Mouse (Mus musculus) intestine, embryonic 15.5 days (tissue): ENCODE measurements around the gene Taz. TPM values are rescaled to one million over a fixed set of nuclear protein-coding genes. Genes with fewer than 3 reads are reported as not detected.

Source experiments
- ATAC-seq: fragments of 200-750 bp; cut with Nextera tagmentation; 2 replicates; pipeline ENCODE4 v1.8.0; 2017; ENCODE audit warnings: moderate TSS enrichment, moderate library complexity
- H3K27ac ChIP-seq: fragments of 300-500 bp; sonication (generic); 2 replicates; pipeline ENCODE4 v1.5.1; 2015; ENCODE audit warnings: mild to moderate bottlenecking, inconsistent platforms
- H3K27me3 ChIP-seq: fragments of 300-500 bp; sonication (generic); replicated peaks from 2 replicates; pipeline ENCODE4 v1.6.1; 2015; ENCODE audit warnings: inconsistent platforms
- H3K36me3 ChIP-seq: fragments of 300-500 bp; sonication (generic); 2 replicates; pipeline ENCODE4 v1.6.1; 2015; ENCODE audit warnings: inconsistent platforms
- H3K4me1 ChIP-seq: fragments of 300-500 bp; sonication (generic); replicated peaks from 2 replicates; pipeline ENCODE4 v1.6.1; 2015; ENCODE audit warnings: inconsistent platforms
- H3K4me2 ChIP-seq: fragments of 300-500 bp; sonication (generic); replicated peaks from 2 replicates; pipeline ENCODE4 v1.6.1; 2015; ENCODE audit warnings: mild to moderate bottlenecking, inconsistent platforms
- H3K4me3 ChIP-seq: fragments of 300-500 bp; sonication (generic); replicated peaks from 2 replicates; pipeline ENCODE4 v1.5.1; 2015; ENCODE audit warnings: inconsistent platforms
- H3K9ac ChIP-seq: fragments of 300-500 bp; sonication (generic); 2 replicates; pipeline ENCODE4 v1.6.1; 2015; ENCODE audit warnings: inconsistent platforms
- H3K9me3 ChIP-seq: fragments of 300-500 bp; sonication (generic); 2 replicates; pipeline ENCODE4 v1.6.1; 2016; ENCODE audit warnings: inconsistent platforms
- WGBS: fragments of 180-500 bp; shearing (Covaris S2); methylation state at CpG from one replicate; pipeline ENCODE4 v1.1.7; 2015; 5-methylcytosine and 5-hydroxymethylcytosine counted together
- polyA plus RNA-seq: library from polyadenylated mRNA; unstranded; fragments of >200 nt; fragmentation: Nextera tagmentation; extraction: Ambion mirVana; gene quantifications from 2 replicates; pipeline ENCODE4 v1.2.1, GENCODE M21; 2015

Taz gene
- polyA plus RNA-seq, result 74.9 and 81.1 TPM in 2 replicates

GRCm38 (mm10) chrX:74281732-74282394 is at the start of gene Taz, which contains the start of gene Dnase1l1:
Gene Taz (plus strand): TSS chrX:74281912.
Gene Dnase1l1 (minus strand): TSS chrX:74282337.
- no peaks in the 10 kb centered on the region for H3K36me3 ChIP-seq
- H3K27ac ChIP-seq, result peak within 1 kb of the TSS; percentile 86
- no peaks in the 10 kb centered on the region for H3K4me1 ChIP-seq
- ATAC-seq, result peak; percentile 96
- peak within 1 kb of the TSS; percentile 59 for H3K9ac ChIP-seq
- H3K27me3 ChIP-seq, result no peaks in the 10 kb centered on the region
- peak within 1 kb of the TSS; percentile 54 for H3K4me3 ChIP-seq
- 20% methylated on average over 16 of the region's 16 CpGs for WGBS
- H3K9me3 ChIP-seq, result no peaks in the 10 kb centered on the region
- peak within 1 kb of the TSS; percentile 68 for H3K4me2 ChIP-seq

GRCm38 (mm10) chrX:74233196-74233595 is 48.5 kb upstream of the Taz start:
- no peak for ATAC-seq
- H3K4me2 ChIP-seq, result no peak overlapping the region
- H3K36me3 ChIP-seq, result peaks cover 17% of the 10 kb centered on the region
- no peak overlapping the region for H3K9ac ChIP-seq
- no peak overlapping the region for H3K27ac ChIP-seq
- 91% methylated on average over 5 of the region's 5 CpGs for WGBS
- no peaks in the 10 kb centered on the region for H3K4me1 ChIP-seq
- H3K27me3 ChIP-seq, result no peaks in the 10 kb centered on the region
- no peaks in the 10 kb centered on the region for H3K9me3 ChIP-seq
- H3K4me3 ChIP-seq, result no peak overlapping the region

- no peak overlapping the region for H3K9ac ChIP-seq
- H3K27ac ChIP-seq, result no peak overlapping the region
- no peak overlapping the region for H3K4me2 ChIP-seq
- H3K4me3 ChIP-seq, result no peak overlapping the region
- 91% methylated on average over 4 of the region's 4 CpGs for WGBS
- H3K27me3 ChIP-seq, result no peaks in the 10 kb centered on the region
- no peaks in the 10 kb centered on the region for H3K9me3 ChIP-seq
- peaks cover 12% of the 10 kb centered on the region; the same call in 1 of the 2 replicates for H3K36me3 ChIP-seq
- no peaks in the 10 kb centered on the region for H3K4me1 ChIP-seq
- ATAC-seq, result no peak
Observed at GRCm38 (mm10) chrX:74240332-74240731, 41.4 kb upstream of the Taz start.

GRCm38 (mm10) chrX:74243396-74243795 is 38.3 kb upstream of the Taz start:
- Histone ChIP-seq H3K27me3 (no peaks in the 10 kb centered on the region), H3K4me3 (peak overlapping the region; percentile 49), H3K9me3 (no peaks in the 10 kb centered on the region), H3K27ac (no peak overlapping the region), H3K4me2 (peak overlapping the region; percentile 55), H3K4me1 (no peaks in the 10 kb centered on the region), H3K36me3 (peaks cover 3% of the 10 kb centered on the region; the same call in 1 of the 2 replicates), H3K9ac (0 out of 2 replicates have a peak overlapping the region, but pooled peaks have one; percentile 10)
- ATAC-seq, result no peak
- WGBS, result 78% methylated on average over 2 of the region's 2 CpGs

- Histone ChIP-seq H3K27ac (no peak overlapping the region), H3K27me3 (no peaks in the 10 kb centered on the region), H3K4me3 (peak overlapping the region; percentile 49), H3K9ac (0 out of 2 replicates have a peak overlapping the region, but pooled peaks have one; percentile 10), H3K4me1 (no peaks in the 10 kb centered on the region), H3K36me3 (peaks cover 3% of the 10 kb centered on the region; the same call in 1 of the 2 replicates), H3K9me3 (no peaks in the 10 kb centered on the region), H3K4me2 (peak overlapping the region; percentile 55)
- ATAC-seq, result no peak
- 73% methylated on average over 3 of the region's 3 CpGs for WGBS
Observed at GRCm38 (mm10) chrX:74243807-74244206, 37.9 kb upstream of the Taz start.

- no peaks in the 10 kb centered on the region for H3K9me3 ChIP-seq
- H3K36me3 ChIP-seq, result 0 out of 2 replicates have a peak, but pooled peaks cover 3% of the 10 kb centered on the region
- H3K4me1 ChIP-seq, result no peaks in the 10 kb centered on the region
- peak overlapping the region; percentile 73 for H3K27ac ChIP-seq
- H3K27me3 ChIP-seq, result no peaks in the 10 kb centered on the region
- H3K4me3 ChIP-seq, result peak overlapping the region; percentile 49
- peak; percentile 55 for ATAC-seq
- peak overlapping the region; percentile 58; the same call in 1 of the 2 replicates for H3K9ac ChIP-seq
- peak overlapping the region; percentile 55 for H3K4me2 ChIP-seq
- WGBS, result 37% methylated on average over 3 of the region's 3 CpGs
Observed at GRCm38 (mm10) chrX:74244614-74245083, 37.1 kb upstream of the Taz start.

GRCm38 (mm10) chrX:74245107-74245506 is 36.6 kb upstream of the Taz start:
- WGBS, result 21% methylated on average over 1 of the region's 1 CpGs
- 0 out of 2 replicates have a peak, but pooled peaks cover 3% of the 10 kb centered on the region for H3K36me3 ChIP-seq
- peak overlapping the region; percentile 55 for H3K4me2 ChIP-seq
- no peaks in the 10 kb centered on the region for H3K9me3 ChIP-seq
- no peak for ATAC-seq
- no peaks in the 10 kb centered on the region for H3K27me3 ChIP-seq
- peak overlapping the region; percentile 73 for H3K27ac ChIP-seq
- no peaks in the 10 kb centered on the region for H3K4me1 ChIP-seq
- H3K4me3 ChIP-seq, result peak overlapping the region; percentile 49
- H3K9ac ChIP-seq, result peak overlapping the region; percentile 58

- Histone ChIP-seq H3K27ac (peak overlapping the region; percentile 73), H3K27me3 (no peaks in the 10 kb centered on the region), H3K9ac (peak overlapping the region; percentile 58), H3K4me2 (peak overlapping the region; percentile 55), H3K4me3 (peak overlapping the region; percentile 49), H3K9me3 (no peaks in the 10 kb centered on the region), H3K4me1 (no peaks in the 10 kb centered on the region), H3K36me3 (0 out of 2 replicates have a peak, but pooled peaks cover 3% of the 10 kb centered on the region)
- ATAC-seq, result 0 out of 2 replicates have a peak, but pooled peaks have one; percentile 15
- 17% methylated on average over 21 of the region's 21 CpGs for WGBS
Observed at GRCm38 (mm10) chrX:74245687-74246086, 36.0 kb upstream of the Taz start.

- Histone ChIP-seq H3K4me2 (peak overlapping the region; percentile 55), H3K36me3 (0 out of 2 replicates have a peak, but pooled peaks cover 3% of the 10 kb centered on the region), H3K9ac (peak overlapping the region; percentile 58), H3K9me3 (no peaks in the 10 kb centered on the region), H3K27me3 (no peaks in the 10 kb centered on the region), H3K27ac (peak overlapping the region; percentile 84), H3K4me1 (no peaks in the 10 kb centered on the region), H3K4me3 (peak overlapping the region; percentile 49)
- peak; percentile 89 for ATAC-seq
- 29% methylated on average over 38 of the region's 38 CpGs for WGBS
Observed at GRCm38 (mm10) chrX:74246213-74246681, 35.5 kb upstream of the Taz start.

GRCm38 (mm10) chrX:74246693-74247092 is 35.0 kb upstream of the Taz start:
- Histone ChIP-seq H3K4me3 (peak overlapping the region; percentile 49), H3K27ac (peak overlapping the region; percentile 84), H3K4me1 (no peaks in the 10 kb centered on the region), H3K9ac (peak overlapping the region; percentile 51; the same call in 1 of the 2 replicates), H3K36me3 (0 out of 2 replicates have a peak, but pooled peaks cover 3% of the 10 kb centered on the region), H3K9me3 (no peaks in the 10 kb centered on the region), H3K4me2 (peak overlapping the region; percentile 55), H3K27me3 (no peaks in the 10 kb centered on the region)
- peak; percentile 51 for ATAC-seq
- 26% methylated on average over 15 of the region's 15 CpGs for WGBS

GRCm38 (mm10) chrX:74248651-74249050 is 33.1 kb upstream of the Taz start:
- Histone ChIP-seq H3K4me1 (no peaks in the 10 kb centered on the region), H3K4me3 (peak overlapping the region; percentile 36), H3K36me3 (no peaks in the 10 kb centered on the region), H3K27me3 (no peaks in the 10 kb centered on the region), H3K9ac (peak overlapping the region; percentile 51; the same call in 1 of the 2 replicates), H3K9me3 (no peaks in the 10 kb centered on the region), H3K4me2 (peak overlapping the region; percentile 65), H3K27ac (peak overlapping the region; percentile 72)
- ATAC-seq, result 0 out of 2 replicates have a peak, but pooled peaks have one; percentile 18
- 24% methylated on average over 3 of the region's 3 CpGs for WGBS

GRCm38 (mm10) chrX:74249615-74250014 is 32.1 kb upstream of the Taz start, which contains the start of gene Flna:
Gene Flna (minus strand): TSS chrX:74249820.
- Histone ChIP-seq H3K9me3 (no peaks in the 10 kb centered on the region), H3K27ac (peak within 1 kb of the TSS; percentile 72), H3K4me1 (no peaks in the 10 kb centered on the region), H3K36me3 (no peaks in the 10 kb centered on the region), H3K9ac (peak within 1 kb of the TSS; percentile 51), H3K27me3 (no peaks in the 10 kb centered on the region), H3K4me2 (peak within 1 kb of the TSS; percentile 65), H3K4me3 (peak within 1 kb of the TSS; percentile 36)
- 23% methylated on average over 38 of the region's 38 CpGs for WGBS
- ATAC-seq, result 0 out of 2 replicates have a peak, but pooled peaks have one; percentile 2
